Mouse (Mus musculus): ENCODE results near the gene Abcc2.

Gene Abcc2

DNA sequence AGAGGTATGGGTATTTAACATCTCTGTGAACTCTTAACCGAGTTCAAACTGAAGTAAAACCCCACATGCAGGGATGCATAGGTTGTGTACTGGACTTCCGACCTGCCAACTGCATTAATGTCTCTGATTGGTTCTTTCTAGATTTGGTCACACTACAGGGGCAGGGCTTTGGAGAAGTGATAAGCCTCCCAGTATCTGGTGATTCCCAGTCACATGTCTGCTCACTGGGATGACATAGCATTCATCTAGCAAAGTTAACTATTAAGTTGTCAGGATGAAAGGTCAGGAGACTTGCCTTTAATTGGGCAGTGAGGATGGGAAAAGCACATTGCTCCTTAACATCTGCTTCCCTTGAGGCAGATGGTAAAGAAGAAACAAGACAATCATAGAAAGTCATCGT is at the start of gene Abcc2:
Gene Abcc2 (plus strand): TSS at position 213 of the 400 bp plus-strand sequence.
- no peak for DNase-seq (ENCODE audit: low read depth)

DNA sequence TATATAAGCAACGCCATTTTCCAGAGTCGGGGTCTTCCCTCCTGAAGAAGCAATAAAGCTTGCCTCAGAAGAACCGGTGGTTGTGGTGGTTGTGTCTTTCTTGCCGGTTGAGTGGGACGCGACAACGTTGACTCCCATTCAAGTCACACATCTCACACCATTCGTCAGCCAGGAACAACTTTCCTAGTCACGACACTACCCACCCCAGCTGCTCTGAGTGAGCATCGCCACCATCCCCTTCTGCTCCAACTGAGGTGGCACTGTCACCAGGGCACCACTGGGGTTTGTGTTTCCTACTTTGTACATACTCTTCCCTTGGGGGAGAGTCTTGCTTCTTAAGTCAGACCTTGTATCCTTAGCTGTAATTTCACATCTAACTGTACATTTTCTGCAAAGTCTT is 43.6 kb upstream of the Abcc2 start:
- DNase-seq (ENCODE audit: low read depth) = no peak

DNA sequence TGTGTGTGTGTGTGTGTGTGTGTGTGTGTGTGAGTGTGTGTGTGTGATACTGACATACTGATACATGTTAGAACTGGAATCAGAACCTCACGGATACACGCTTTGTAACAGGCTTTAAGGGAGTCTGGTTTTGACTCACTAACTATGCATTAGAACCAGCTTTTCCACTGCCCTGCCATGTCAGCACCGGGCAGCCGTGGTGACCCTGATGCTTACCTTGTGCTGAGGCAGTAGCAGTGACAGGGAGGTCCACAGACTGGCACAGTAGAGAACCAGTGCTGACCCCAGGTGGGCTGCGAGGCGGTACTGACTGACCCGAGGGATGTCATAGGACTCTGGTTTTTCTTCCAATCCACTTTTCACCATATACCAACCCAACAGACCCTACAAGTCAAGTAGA is 38.6 kb upstream of the Abcc2 start:
- no peak for DNase-seq (ENCODE audit: low read depth)

DNA sequence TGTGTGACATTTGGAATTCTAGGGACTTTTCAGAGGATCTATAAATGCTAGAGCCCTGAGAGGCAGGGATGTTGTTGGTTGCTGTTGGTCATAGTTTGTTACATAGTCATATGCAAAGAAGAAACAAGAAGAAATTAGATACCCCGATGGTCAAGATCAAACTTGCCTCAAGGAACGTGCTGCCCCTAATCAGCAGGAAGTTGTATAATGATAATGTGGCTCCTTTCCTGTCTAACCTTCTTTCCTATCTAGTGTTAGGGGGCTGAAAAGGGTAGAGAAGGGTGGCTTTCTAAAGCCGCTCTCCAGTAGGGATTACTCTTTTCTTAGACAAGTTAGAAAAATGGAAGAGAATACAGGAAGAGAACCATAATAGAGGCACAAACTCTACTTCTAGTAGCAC is 36.3 kb upstream of the Abcc2 start:
- no peak for DNase-seq (ENCODE audit: low read depth)

DNA sequence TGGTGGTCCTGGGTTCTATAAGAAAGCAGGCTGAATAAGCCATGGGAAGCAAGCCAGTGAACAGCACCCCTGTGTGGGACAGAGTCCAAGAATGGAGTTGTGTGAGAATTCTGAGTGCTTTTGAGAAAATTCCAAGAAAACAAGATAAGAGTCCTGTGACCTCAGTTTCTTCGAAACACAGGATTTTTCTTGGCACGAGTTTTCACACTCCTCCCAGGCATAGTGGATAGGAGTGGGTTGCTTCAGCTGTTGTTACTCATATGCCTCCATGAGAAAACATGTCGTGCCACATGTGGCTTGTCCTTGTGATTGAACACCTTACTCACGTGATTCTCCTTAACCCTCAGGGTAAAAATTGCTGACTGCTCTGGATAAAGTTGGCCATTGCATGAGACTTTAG is 34.1 kb upstream of the Abcc2 start:
- no peak for DNase-seq (ENCODE audit: low read depth)

DNA sequence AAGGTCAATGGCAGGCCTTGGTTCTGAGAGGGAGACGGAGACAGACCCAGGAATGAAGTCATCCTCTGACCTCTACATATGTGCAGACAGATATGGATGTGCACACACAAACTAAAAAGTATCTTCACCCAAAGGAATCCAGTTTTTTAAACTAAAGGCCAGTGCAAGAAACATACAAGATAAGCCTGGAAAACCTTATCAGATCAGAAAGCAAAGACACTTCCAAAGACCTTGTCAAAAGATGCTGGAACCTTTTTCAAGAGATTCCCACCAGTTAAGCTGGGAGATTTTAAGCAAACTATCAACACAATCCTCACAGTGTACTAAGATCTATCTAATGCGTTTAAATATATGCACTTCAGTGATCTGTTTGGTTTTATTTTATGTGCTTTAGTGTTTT is 32.0 kb upstream of the Abcc2 start:
- DNase-seq (ENCODE audit: low read depth) = no peak

DNA sequence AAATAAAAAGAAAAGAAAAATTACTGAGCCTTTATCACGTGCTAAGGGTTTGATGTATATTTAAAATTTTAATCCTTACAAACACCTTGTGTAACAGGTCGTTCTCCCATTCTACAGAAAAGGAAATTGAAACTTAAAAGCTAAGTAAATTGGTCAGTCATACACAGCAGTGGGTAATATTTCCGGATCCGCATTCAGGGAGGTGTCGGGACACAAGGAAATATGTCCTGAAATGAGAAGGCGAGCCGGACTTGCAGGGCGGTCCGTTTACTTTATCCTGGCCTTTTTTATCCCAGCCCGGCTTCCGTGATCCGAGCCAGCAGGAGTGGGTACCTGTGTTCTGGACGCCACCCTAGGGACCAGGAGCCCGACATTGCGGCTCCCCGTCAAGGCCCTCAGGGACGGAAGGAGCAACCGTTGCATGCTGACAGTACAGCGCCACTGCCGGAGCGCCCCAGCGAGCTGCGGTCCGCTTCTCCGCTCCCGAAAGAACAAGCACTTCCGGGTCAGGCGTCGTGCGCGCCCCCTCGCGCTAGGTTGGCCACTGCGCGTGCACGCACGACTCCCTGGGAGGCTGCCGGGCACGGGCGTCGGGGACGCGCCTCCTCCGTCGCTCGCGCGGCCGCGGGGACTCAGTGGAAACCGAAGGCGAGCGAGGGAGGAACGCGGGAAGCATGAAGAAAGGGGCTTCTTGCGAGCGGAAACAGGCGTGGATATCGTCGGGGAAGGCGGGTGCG is 29.3 kb upstream of the Abcc2 start, which contains the start of the genes Cutc and Cox15:
Gene Cutc (plus strand): TSS at position 508 of the 737 bp plus-strand sequence.
Gene Cox15 (minus strand): TSS at position 512 of the 737 bp plus-strand sequence.
- DNase-seq (ENCODE audit: low read depth) = peak; percentile 91

DNA sequence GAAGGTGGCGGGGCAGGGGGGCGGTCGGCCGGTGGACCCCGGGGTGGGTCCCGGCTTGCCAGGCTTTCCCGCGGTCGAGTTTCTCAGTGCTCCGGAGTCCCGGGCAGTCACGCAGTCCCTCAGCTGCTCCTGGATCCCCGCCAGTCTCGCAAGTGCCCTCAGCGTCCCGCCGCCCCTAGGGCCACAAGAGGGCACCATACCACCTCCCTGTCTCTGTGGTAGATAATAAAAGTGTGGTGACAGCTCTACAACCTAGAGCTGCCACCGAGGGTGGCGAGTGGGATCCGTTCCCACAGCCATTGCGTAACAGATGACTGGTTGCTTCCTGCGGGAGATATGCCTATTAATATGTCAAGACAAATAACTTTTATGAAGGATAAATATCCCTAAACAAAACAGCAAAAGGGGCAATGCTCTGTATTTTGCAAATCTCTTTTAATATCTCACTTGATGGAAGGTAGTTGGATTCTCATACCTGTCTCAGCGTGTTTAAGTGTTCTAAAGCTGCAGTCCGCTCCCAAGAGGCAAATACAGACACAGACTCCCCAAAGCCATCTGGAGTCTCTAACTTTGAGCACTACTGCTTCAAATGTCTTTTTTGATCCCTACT is 28.7 kb upstream of the Abcc2 start:
- DNase-seq (ENCODE audit: low read depth) = peak; percentile 71

DNA sequence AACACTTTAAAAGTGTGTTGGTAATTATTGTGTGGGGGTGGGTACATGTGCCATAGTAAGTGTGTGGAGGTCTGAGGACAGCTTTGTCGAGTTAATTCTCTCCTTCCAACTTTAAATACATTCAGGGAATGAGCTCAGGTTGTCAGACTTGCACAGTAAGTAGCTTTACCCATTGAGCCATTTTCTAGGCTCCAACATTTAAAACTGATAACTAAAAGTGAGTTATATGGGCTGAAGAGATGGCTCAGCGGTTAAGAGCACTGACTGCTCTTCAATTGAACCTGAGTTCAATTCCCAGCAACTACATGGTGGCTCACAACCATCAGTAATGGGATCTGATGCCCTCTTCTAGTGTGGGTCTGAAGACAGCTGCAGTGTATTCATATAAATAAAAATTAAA is 27.8 kb upstream of the Abcc2 start:
- DNase-seq (ENCODE audit: low read depth) = no peak

DNA sequence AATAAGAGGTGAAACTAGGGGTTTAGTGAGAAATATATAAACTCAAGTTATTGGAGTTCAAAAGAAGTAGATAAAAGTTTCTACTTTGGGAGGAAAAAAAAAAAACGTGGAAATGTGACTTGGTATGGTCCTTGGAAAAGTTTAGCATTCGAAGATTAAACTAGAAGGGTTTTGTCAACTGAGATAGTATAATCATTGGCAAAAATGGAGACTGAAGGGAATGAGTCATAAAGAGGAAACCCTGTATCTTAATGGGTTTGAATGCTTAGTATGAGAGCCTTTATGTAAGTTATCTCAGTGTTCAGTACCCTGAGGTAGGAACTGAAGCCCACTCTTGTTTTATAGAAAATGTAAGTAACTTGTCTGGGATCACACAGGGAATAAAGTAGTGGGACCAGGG is 27.1 kb upstream of the Abcc2 start:
- no peak for DNase-seq (ENCODE audit: low read depth)

DNA sequence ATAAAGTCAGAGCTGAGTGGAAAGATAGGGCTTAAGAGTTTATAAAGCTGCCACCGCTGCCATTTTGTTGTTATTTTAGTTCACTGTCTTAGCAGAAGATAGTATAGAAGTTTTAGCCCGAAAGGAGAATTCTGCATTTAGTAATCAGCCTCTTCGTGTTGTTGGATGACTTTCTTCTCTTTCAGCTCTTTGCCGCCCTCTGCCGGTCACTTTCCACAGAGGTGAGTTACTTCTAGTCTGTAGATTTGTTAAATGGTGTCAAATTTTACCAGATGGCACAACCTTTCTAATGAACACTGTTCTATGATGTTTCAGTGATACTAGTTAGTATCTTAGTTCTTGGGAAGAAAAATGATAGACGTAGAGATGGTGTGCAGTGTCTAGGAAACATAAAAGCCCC is 21.5 kb upstream of the Abcc2 start:
- DNase-seq (ENCODE audit: low read depth) = peak; percentile 76

DNA sequence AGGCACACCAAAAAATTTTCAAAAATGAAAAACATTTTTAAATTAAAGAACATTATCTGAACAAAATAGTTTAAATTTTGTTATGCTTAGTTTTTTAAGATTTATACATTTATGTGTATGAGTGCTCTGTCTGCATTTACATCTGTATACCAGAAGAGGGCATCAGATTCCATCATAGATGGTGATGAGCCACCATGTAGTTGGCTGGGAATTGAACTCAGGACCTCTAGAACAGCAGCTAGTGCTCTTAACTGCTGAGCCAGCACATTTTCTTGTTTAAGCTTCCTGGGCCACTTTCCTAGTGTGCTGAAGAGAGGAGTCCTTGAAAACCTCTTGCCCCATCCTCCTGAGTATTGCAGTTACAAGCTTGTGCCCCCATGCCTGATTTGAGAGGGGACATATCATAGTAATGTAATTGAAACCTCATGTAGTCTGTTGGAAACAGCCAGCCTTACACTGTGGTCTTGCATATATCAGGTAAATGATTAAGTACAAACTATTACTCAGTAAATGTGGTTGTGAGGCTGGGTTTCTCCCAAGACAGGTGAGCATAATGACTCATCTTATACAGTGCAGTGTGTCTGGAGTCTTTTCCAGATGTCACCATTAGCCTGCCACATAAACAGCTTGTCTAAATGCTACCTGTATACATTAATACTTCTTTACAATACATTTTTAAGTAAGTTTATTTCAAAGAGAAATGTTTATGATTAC is 20.3 kb upstream of the Abcc2 start:
- no peak for DNase-seq (ENCODE audit: low read depth)

DNA sequence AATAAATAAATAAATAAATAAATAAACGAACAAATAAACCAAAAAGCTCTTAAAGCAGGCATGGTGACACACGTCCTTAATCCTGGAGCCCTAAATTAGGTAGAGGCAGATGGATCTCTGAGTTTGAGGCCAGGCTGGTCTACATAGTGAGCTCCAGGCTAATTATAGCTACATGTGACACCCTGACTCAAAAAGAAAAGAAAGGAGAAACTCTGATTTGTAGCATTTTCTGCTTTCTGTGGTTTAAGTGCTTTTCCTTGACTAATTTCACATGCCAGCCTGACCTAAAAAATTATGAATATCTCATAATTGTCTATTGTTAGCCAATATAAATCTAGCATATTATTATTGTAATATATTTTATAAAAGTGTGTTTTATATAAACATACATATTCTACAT is 19.6 kb upstream of the Abcc2 start:
- DNase-seq (ENCODE audit: low read depth) = no peak

DNA sequence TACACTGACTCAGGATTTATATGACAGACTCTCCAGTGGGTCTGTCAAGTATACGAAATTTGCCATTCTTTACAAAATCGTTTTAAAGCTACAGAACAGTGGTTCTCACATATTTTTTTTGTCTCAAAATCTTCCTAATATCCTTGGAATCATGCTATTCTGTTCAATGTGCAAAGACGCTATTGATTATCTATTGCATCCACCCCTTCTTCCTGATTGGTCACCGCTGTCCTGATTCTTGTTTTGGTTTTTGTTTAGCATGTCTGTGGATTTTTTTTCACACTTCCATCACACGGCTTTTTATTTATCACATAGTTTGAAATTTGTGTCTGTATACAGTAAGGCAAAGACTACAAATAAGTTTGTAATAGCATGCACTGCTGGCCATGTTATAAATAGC is 15.5 kb upstream of the Abcc2 start:
- DNase-seq (ENCODE audit: low read depth) = no peak

DNA sequence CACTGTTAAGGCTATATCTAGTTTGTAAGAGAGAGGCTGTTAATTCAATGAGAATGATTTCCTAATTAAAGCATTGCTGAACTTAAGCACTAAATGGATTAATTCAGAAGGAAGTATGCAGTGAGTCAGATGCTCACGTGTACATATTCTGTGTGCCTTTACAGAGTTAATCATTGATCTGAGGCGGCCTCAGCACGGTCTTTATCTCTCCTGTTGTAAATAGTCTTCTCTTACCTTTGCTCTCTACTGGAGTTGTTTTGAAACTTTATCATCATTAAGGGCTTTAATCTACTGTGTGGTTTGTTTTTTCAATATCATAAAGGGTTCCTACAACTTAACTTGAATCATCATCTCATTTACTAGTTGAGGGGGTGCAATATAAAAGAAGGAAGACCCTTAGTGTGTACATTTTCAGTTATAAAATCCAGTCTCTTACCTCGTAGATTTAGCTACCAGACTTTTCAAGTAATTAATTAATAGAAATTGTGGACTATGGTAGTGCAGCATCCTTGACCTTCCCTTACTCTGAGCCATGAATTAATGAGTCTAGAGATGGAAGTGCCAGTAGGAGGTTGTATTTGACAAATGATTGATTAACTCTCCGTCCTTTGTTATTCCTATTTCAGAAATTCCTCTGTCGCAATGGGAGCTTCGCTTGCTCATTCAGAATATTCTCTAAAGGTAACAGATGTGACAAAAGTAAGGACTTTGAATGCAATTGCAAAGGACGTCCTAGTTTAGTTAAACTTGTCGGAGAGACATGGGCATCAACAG is 14.3 kb upstream of the Abcc2 start:
- DNase-seq (ENCODE audit: low read depth) = no peak

DNA sequence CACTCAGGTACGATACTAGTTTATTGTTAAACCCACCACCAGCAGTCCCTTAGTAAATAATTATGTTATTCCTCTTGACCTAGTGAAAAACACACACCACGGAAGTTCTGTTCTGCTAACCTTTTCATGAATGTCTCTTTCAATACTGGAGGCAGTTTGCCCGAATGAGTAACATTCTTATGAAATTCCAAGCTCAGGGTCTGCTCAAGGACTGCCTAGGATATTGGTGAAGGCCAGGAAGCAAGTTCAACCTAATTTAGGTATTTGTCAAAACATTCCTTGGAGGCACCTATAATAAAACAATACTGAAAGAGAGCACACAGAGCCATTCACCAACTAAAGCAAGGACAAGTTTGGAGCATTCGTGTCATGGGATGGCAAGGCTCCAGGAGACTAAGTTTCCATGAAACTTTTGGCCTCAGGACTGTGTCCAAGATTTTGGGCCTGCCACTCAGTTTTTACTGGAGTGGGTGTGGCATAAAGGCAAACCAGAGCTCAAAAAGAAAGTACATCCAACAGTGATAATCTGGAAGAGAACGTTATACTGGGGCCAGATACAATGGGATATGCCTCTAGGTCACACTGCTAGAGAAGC is 12.5 kb upstream of the Abcc2 start:
- no peak for DNase-seq (ENCODE audit: low read depth)

DNA sequence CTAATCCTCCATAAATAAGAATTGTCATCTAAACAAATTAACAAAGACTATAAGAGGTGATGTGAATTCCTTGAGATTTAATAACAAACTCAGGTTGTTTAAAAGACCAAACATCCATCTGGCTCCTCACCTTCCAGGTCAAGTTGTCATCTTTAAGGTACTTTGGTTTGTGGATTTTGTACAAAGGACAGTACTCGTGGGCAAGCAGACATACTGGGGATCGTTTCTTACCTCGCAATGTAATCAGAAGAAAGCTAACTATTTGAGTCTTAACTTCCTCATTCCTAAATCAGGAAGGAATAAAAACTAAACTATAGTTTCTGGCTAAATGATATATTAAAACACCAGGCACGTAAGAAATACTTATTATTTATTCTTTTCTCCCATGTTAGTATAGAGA is 11.4 kb upstream of the Abcc2 start:
- DNase-seq (ENCODE audit: low read depth) = no peak

DNA sequence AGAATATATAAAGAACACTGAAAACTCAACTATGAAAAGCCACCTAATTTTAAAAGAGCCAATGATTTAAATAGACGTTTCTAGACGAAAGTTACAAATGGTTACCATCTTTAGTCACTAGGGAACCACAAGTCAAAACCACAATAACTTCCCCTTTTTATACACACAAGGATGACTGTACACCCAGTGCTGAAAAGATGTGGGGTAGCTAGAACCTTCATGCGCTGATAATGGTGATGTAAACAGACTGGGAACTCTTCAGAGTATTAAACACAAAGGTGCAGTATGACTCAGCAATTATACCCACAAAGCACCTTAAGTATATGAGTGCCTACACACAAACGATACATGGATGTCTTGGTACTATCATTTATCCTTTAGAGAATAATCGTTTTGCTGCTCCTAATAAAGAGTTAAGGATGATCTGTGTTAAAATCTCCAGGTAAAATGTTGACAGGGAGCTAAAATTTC is 10.5 kb upstream of the Abcc2 start:
- DNase-seq (ENCODE audit: low read depth) = no peak

DNA sequence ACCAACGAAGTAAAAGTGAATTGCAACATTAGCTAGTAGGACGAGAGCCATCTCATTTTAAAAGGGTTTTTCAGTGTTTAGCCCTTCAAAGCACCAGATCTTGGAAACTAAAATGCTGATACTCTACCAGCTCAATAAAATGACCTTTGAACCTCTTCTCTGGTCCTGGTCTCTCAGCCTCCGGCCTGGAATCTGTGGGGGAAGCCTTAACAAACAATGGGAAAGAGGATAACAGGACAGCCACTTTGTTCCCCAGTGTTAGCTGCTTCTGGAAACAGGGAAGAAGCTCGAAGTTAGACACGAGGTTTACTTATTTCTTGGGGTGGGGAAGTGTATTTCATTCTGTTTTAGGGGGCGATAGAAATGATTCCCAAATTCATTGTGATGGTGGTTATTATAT is 9.7 kb upstream of the Abcc2 start:
- no peak for DNase-seq (ENCODE audit: low read depth)

DNA sequence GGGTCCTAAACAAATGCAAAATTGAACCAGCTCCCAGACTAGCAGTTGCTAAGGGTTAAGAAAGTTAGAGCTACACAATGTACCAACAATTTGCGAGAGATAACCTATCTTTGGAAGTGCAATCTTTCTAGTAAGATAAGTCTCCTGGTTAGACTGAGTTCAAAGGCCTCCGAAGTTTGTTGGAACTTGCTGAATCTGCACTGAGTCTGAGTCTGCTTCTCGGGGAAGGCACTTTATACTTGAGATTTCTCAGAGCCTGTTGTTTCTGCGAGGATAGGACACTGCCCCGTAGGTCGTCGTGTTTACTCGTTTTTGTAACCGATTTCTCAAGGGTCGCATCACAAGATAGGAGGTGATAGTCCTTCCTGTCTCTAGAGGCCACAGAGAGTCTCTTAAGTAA is 6.6 kb upstream of the Abcc2 start:
- DNase-seq (ENCODE audit: low read depth) = no peak

DNA sequence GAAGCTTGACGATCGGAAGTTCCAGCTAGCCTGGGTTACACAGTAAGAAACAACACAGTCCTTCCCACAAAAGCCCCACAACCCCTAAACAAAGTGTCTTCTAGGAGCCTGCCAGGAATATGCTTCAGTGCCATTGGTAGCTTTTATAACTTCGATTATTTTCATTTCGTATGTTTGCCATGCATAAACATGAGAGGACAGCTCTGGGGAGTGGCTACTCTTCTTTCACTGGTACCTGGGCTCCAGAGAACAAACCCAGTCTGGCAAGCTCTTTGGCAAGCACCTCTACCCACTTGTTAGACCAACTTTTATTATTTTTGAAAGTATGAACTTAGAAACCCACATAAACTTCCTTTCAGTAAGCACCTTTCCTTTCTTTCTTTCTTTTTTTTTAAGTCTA is 5.4 kb upstream of the Abcc2 start:
- DNase-seq (ENCODE audit: low read depth) = no peak

DNA sequence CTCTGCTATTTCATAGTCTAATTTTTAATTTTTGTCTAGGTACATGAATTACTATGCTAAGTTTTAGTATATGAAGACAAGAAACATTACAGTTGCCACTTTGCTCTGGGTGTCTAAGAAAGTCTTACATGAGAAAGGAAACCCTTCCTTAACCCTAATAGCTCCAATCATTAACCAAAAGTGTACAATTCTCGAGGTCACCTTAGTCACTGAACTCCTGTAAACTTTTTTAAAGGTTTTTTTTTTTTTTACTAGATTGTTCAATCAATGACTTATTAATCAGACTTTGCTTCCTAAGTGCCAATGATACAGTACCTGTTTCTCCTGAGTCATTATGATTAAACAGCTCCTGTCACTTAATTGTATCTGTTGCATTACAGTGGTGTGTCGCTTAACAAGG is 4.7 kb upstream of the Abcc2 start:
- DNase-seq (ENCODE audit: low read depth) = no peak

Measured in c-Kit-positive CD71-positive TER-119-negative erythroid progenitor cells, embryonic 14.5 days (primary cell).